Mouse (Mus musculus) testis, postnatal 14 days (tissue): ENCODE measurements around the gene 1700003E16Rik.

Source experiments
- DNase-seq: peaks from one replicate; pipeline ENCODE4 v3.0.0; 2021; ENCODE audit warnings: low spot score

Gene 1700003E16Rik

DNA sequence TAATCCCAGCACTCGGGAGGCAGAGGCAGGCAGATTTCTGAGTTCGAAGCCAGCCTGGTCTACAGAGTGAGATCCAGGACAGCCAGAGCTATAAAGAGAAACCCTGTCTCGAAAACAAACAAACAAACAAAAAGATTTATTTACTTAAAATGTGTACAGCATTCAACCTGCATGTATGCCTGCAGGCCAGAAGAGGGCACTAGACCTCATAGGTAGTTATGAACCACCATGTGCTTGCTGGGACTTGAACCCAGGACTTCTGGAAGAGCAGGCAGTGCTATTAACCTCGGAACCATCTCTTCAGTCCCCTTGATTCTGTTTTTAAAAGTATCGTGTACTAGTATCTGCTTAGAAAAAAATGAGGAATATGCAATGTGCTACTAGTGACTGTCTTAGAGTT lies 28.8 kb upstream of the 1700003E16Rik start:
- DNase-seq = no peak

DNA sequence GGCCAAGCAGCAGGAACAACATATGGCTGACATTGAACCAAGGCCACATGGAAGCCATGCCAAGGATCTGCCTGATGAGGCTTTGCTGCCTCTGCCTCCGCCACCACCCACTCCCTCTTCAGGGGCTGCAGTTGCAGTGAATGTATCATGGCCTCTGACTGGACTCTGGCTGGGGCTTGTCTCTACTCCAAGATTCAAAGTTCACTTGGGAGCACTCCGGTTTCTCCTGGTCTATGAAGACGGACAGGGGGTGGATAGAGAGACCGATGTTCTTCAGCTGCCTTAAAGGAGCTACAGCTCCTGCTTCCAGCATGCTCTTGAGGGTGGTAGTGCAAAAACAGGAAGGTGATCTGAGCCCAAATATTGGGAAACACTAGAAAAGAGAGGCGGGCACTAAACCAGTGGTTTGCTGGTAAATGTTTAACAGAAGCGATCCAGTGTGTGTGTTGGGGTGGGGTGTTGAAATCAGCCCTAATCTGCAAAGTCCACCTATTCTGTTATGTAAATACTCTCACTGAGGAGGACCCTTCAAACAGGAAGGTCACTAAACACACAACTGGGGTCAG lies 24.7 kb upstream of the 1700003E16Rik start:
- DNase-seq = no peak

DNA sequence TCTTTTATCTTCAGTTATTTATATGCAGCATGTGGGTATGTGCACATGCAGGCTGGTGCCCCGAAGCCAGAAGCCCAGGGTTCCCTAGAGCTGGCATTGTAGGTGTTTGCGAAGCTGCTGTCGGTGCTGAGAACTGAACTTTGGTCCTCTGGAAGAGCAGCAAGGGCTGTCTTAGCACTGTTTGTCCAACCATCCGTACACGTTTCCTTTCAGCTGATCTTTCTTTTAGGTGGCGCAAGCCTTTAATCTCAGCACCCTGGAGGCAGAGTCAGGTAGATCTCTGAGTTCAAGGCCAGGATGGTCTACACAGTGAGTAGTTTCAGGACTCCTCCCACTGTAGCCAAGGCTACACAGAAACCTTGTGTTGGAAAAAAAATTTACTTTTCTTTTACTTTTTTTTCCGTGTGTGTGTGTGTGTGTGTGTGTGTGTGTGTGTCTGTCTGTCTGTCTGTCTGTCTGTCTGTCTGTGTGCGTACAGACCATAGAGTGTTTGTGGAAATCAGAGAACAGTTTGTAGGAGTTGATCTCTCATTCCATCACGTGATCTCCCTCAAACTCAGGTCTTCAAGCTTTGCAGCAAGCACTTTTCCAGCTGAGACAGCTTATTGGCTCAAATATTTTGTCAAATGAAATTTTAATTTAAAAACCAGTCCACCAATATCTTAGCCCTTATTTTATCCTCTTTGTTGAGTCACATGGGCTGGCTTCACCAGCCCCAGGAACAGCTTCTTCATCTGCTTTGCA lies 23.9 kb upstream of the 1700003E16Rik start:
- no peak for DNase-seq

DNA sequence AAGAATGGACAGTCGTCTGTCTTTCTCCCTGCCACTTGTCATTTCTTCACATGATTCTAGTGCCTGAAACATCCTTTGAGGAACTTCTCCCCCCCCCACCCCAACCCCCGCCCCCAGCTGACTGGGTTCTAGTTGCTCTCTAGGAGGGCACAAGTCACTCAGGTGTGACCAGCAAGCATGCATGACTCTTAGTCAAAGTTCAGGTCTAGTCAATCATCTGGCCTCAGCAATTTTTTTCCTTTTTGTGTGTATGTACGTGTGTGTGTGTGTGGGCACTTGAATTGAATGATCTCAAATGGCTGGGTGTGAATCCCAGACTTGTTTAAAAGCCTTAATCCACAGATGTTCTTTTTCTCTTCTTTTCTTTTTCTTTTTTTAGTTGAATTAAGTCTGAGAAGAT lies 22.0 kb upstream of the 1700003E16Rik start:
- no peak for DNase-seq

DNA sequence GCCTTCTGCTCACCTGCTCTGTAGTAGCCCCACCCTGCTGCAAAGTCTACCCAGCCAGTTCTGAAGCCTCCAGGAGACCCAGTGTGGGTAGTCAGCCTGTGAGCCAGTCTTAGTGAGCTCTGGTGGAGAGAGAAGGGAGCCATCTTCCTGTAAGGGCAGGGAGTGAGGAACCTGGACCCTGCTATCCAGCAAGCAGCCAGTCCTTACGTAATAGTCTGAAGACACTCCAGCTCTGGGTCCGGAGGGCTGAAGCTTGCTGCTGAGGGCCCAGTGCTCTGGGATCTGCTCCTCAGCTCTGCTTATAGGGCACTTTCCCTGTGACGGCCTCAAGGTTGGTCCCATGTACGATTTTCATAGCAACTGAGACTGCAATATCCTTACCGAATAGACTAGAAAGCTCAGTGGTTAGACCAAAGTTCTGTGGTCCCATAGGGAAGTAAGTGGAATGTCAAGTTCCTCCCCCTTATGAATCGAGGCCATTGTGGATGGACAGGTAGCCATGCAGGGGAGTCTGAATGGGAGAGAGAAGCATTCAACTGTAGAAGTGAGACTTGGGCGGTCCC lies 21.2 kb upstream of the 1700003E16Rik start, which contains the start of gene Rtkn:
Gene Rtkn (plus strand): TSS at position 513 of the 563 bp plus-strand sequence.
- DNase-seq = no peak

DNA sequence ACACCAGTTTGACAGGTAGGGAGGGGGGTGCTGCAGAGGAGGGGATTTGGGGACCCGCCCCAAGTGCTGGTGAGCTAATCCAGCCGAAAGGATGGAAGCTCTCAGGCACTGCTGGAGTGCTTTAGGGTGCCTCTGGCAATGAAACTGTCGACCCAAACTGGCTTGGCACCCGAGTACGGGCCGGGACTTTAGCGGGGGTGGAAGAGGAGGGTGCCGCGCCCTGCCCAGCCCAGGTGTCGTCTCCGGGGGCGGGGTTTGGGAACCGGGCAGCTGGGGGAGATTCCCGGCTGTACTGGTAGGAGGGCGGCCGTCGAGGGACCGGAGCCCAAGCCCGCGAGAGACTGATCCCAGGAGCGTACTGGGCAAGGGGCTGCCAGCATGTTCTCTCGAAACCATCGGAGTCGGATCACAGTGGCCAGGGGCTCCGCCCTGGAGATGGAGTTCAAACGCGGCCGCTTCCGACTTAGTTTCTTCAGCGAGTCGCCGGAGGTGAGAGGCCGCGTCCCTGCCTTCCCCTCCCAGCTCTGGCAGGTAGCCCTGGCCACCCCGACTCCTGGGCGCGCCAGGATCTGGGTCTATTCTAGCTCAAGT lies 20.5 kb upstream of the 1700003E16Rik start:
- no peak for DNase-seq

DNA sequence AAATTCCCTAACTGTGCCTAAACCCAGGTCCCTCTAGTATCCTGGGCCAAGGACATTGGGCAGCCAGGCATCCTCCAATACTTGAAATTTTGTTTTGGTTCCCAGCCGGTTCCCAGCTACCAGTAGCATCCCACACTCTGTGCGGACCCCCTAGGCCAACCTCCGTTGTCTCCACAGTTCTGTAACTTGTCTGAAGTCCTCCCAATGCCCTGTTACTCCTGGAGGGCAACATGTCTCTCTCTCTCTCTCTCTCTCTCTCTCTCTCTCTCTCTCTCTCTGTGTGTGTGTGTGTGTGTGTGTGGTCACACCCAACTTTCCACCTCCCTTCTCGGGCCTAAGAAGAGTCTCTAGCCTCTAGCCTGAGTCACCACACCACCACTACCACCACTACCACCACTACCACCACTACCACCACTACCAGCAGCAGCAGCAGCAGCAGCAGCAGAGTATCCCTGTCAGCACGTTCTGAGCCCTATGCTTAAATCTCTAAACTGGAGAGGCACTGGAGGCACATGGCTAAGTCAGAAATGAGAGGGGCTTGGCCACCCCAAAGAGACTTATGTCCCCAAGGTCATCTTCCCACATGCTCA lies 19.8 kb upstream of the 1700003E16Rik start:
- no peak for DNase-seq

DNA sequence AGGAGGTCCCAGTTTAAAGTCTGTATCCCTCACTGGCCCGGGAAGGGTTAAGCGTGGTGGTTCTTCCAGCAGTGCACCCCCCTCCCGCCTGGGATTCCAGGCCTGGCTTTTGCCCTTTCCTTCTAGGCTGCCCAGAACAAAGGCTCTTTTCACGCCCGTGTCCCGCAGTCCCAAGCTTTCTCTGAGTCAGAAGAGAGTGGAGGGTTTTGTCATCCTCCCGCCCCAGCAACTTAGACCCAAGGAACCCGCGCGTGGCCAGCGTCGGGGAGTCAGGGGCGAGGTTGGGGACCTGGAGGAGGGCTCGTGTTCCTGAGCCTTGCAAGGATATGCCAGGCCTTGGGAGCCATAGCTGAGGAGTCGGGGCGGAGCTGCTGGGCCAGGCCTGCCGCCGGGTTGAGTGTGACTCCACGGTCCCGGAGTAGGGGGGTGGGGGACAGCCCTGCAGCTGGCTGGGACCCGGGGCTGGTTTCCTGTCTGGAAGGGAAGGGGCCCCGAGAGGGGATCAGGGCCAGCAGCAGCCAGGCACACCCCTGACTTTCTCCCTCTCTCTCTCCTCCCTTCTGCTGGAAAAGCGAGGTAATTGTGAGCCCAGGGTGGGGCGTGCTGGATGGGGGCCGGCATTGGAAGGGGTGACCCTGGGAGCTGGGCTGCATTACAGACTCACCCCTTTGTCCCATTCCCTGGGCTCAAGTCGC lies 19.2 kb upstream of the 1700003E16Rik start:
- DNase-seq = peak; percentile 59

DNA sequence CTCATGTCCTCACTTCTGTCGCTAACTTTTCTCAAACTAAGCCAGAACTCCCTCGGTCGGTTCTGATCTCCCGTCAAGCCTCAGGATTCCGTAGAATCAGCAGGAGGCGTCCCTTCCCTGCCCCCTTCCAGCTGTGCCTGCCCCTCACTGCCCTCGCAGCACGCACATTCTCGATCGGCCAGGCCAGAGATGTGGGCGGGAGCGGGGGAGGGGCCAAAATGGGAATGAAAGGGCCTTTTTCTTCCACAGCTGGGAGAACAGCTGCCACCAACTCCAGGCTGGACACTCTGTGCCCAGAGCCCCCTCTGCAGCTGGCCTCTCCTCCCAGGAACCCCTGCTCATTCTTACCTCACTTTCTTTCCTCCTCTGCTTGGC lies 18.6 kb upstream of the 1700003E16Rik start:
- DNase-seq = peak; percentile 84

DNA sequence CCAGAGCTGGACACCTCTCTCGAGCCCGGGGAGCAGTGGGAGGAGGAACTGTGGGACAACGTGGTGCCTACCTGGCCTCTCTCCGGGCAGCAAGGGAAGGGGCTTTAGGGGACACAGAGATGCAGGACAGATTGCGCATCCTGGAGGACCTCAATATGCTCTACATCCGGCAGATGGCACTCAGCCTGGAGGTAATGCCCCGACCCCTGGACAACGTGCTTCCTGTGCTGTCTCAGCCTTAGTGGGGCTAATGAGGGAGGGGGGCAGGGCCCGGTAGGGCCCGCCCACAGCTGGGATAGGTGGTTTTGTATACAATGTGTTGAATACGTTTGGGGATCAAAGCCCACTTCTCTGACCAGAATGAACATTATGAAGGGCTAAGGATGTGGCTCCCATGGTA lies 18.1 kb upstream of the 1700003E16Rik start:
- no peak for DNase-seq

DNA sequence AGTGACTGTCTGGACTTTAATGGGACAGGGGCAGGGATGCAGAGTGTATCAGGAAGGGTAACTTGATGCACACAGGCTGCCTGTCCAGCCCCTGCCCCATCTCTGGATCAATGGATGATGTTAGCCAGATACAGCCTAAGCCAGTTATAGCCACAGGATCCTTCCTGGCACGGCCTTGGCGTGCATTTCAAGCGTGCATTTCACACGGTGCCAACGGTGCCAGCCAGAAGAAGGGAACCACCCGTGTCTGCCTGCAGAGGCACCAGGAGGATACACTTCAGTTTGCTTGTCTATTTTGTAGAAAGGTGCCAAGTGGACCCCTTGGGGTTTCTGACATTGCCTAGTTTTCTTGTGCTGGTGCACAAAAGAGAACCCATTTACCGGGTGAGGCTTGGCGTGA lies 16.2 kb upstream of the 1700003E16Rik start:
- no peak for DNase-seq

DNA sequence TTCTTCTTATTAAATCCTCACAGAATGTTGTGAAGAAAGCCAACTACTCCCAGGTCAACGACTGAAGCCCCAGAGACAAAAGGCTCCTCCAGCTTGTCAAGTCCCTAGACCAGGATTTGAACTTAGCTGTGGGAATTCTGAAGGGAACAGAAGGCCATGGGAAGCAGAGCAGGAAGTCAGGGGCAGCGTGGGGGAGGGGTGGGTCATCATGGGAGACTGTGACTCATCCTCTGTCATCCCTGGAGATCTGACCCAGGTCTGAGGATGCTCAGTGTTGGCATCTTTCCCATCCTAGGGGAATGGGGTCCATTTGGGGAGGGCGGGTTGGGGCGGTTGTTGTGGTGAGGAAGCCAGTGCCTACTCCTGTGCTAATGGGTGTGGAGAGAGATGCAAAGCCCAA lies 14.6 kb upstream of the 1700003E16Rik start:
- DNase-seq = no peak

DNA sequence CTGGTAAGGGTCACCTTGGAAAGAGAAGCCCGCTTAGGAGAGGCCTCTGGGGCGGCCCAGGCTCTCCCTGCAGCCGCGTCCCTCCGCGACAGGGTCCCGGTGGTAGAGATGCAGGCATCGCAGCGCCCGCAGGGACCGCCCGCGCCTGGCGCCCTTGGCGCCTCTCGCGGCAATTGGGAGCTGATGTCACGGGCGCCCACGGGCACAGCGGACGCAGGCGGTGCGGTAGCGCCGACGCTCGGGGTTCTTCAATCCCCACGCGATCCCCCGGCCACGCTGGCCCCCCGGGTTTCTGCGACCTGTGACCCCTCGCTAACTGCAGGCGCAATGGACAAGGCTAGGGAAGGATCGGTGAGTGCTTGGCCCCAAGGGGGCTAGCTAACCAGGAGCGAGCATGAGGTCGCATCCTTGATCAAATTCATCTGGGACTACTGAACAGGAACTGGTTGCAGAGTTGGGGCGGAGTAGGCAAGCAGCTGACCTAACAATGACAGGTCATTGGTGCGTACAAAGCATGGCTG lies 13.9 kb upstream of the 1700003E16Rik start:
- no peak for DNase-seq

DNA sequence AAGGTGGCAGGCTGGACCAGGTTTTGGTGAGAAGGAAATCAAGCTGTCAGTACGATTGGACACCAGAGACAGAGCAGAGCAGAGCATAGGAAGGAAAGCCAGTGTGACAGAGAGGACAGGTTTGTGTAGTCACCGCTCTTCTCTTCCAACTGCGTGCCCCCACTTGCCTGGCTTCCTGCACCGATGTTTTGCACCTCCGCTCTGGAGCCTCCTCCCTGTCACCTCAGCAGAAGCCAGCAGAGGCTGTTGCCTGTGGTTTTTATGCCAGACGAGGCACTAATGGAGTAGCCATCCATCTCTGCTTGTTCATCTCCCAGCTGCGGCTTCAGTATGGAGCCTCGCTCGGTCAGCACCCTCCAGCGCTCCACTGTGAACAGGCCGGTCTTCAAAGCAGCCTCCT lies 13.3 kb upstream of the 1700003E16Rik start:
- no peak for DNase-seq

DNA sequence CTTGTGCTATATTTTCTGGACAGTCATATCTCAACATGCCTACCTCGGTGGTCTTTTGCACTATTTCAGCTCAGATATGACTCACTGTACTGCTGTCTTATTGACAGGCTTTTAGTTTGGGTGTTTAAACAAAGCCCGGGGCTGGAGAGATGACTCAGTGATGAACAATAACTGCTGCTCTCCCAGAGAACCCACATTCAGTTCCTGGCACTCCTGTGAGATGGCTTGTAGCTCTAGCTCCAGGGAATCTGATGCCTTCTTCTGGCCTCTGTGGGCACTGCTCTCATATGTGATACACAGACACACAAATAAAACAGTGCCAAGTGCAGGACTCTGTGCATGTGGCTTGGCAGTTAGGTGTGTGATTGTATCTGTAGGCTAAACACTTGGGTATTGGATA lies 11.0 kb upstream of the 1700003E16Rik start:
- DNase-seq = no peak

DNA sequence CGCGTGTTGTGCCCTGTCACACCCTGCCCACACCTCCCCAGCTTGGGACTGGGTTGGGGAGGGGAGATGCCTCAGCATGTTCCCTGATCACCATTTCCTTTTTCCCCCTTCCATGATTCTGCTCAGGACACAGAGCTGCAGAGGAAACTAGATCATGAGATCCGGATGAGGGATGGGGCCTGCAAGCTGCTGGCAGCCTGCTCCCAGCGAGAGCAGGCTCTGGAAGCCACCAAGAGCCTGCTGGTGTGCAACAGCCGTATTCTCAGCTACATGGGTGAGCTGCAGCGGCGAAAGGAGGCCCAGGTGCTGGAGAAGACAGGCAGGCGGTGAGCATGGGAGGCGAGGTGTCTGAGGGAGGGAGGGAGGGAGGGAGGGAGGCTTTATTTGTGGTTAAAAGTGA lies 10.4 kb upstream of the 1700003E16Rik start:
- no peak for DNase-seq

DNA sequence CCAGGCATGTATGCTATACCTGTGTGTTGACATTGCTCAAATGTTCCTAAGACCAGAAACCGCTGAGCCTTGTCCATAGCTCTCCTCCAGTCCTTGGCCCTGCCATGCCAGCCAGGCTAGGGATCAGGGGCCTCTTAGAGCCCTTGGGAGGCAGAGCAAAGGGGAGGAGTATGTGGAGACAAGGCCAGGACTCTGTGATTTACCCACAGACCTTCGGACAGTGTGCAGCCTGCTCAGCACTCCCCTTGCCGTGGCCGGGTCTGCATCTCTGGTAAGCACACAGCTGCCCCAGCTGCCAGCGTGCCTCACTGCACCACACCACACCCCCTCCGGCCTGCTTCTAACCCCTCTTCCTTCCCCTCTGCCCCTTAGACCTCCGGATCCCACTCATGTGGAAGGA lies 8.9 kb upstream of the 1700003E16Rik start:
- no peak for DNase-seq

DNA sequence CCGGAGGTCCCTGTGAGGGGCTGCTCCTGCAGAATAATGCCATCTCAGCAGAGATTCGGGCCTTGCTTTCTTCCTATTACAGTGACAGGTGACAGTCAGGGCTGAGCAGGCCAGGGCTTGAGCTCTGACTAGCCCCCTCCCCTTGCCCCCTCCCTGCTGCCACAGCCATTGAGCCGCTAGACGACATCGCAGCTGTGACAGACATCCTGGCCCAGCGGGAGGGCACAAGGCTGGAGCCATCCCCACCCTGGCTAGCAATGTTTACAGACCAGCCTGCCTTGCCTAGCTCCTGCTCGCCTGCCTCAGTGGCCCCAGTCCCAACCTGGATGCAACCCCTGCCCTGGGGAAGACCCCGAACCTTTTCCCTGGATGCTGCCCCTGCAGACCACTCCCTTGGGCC lies 4.5 kb upstream of the 1700003E16Rik start:
- DNase-seq = no peak

DNA sequence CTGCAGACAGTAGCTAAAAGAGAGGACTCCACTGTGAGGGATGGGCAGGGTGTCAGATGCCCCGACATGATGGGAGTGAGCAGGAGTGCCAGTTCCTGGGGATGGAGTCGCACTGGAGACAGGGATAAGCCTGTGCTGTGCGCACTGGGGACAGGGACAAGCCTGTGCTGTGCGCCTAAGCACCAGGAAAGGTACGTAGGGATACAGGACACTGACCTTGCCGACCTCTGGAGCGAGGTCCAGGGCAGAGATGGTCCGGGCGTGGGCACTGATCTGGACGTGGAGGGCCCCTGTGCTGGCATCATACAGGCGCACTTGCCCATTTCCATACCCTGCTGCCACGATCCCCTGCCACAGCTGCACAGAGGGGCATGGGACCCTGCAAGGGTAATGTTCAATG lies 3.2 kb upstream of the 1700003E16Rik start:
- DNase-seq = no peak

DNA sequence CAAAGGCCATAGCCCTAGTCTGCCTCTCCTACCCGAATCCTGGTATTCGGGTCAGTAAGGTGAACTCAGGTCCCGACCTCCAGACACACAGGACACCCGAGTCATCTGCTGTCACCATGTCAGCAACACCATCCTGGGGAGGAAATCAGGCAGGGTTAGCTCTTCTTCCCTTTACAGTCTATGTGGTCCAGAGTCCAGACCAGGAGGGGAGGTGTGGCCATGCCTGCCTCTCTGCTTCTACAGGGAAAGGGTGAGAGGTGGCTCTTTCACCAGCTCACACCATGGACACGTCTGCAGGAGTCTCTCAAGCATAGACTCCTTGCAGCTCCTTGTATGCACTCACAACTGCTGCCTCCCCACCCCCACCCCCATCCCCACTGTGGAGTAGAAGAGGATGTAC lies 2.7 kb upstream of the 1700003E16Rik start:
- no peak for DNase-seq

DNA sequence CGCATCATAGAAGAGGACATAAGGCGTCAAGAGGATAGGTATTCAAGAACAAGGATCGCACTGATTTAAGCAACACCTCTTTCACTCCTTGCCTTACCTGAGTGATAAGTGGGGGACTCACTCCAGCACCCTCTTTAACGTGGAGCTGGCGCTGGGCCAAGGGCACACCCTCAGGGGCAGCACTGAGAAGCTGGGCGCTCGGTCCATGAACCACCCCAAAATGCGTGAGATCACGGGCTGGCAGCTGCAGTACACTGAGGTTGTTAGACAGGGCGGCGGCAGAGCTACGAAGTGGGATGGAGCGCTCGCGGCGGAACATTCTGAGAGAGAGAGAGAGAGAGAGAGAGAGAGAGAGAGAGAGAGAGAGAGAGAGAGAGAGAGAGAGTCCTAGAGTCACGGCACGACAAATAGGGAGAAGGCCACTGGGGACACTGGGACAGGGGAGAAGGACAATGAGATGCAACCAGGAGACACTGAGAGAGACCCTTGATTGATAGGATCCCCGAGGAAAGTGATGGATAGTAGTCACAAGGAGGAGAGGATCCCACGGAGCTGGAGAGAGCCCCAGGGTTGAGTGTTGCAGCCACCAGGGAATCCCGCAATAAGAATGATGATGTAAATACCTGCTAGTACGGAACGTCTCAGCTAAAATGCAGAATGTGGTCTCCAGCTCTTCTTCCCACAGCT lies 509 bp upstream of the 1700003E16Rik start:
- no peak for DNase-seq
